Mouse (Mus musculus) liver, postnatal 0 days (tissue): ENCODE results near the gene Sapcd2.

ENCODE experiments used
- CTCF ChIP-seq: sonication (generic); IDR thresholded peaks from 2 replicates; pipeline ENCODE4 v1.5.1; 2016; ENCODE audit warnings: antibody characterized with exemption, low read depth
- EP300 ChIP-seq: IDR thresholded peaks from 2 replicates; pipeline ENCODE4 v1.6.1; 2016; ENCODE audit warnings: antibody characterized with exemption, low read depth, mild to moderate bottlenecking

GRCm38 (mm10) chr2:25421896-25422295, 49.8 kb downstream of the Sapcd2 start:
- TF ChIP-seq CTCF (peak; percentile 80), EP300 (no peak)
